Mouse (Mus musculus): Measurements from ENCODE around the gene Gm7137.
"Not testable (repeated sequence)": the region's sequence is repeated elsewhere in the genome, so short reads cannot be mapped to it uniquely, and the experiment has no call there.

- TF ChIP-seq CTCF (IDR thresholded peaks at IDR 0.05); POLR2A (IDR thresholded peaks at IDR 0.05; ENCODE audit: insufficient read depth, low read depth, low read length): not testable (repeated sequence)
Observed at GRCm38 (mm10) chr10:77782442-77782841, 5.6 kb downstream of the Gm7137 start, which contains the start of gene Gm3250.
